Mouse (Mus musculus) mouse embryonic stem cell (cell line): Measurements from ENCODE around the gene BC048562.

Experiments used
- in situ Hi-C, 2 experiments: fragments of 300-500 bp; cut with MboI; formaldehyde crosslinking; loops; 1 replicate in 1 of 2; 3 replicates in 1 of 2; pipeline ENCODE4 v1.14.3; 2019 to 2020; ENCODE audit warnings: low sequenced_read_pairs in 2 of 2, low pct_unique_long_range_greater_than_20kb in 1 of 2, mixed read lengths in 1 of 2; ENCODE audit not compliant: unreplicated experiment in 1 of 2

Gene BC048562

DNA sequence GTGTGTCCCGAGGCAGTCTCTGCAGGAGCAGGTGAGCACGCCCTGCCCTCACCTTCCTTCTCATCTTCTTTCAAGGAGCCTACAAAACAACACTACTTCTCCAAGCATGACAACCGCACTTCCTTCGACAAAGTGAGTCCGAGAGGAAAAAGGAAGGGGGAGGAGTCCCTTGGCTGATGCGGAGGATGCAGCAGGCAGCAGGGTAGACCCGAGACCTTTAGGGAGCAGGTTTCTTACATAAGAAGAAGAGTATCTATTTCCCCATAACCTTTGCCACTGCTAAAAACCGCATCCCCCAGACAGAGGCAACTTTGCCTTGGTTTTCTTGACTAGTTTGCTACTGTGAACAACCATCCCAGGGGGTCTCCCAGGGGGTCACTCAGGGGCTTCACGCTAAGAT is 8.8 kb downstream of the BC048562 start:
- in situ Hi-C loops: no loop called here

DNA sequence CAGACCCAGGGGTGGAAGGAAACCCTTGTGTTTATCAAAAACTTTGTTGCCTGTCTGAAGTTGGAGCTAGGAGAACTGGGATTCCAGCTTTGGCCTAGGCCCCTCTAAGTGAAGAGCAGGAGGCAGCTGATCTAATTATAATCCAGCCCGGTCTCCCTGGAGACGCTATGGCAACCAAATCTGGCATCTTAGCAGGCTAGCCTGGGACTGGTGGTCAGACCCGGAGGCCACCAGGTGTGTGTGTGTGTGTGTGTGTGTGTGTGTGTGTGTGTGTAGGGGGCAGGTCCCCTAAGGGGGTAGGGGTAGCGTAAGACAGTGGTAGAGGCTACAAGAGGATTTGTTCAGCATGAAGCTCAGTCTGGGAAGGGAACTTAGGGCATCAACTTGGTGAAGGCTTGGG is 13.6 kb downstream of the BC048562 start:
- in situ Hi-C loops: no loop called here

DNA sequence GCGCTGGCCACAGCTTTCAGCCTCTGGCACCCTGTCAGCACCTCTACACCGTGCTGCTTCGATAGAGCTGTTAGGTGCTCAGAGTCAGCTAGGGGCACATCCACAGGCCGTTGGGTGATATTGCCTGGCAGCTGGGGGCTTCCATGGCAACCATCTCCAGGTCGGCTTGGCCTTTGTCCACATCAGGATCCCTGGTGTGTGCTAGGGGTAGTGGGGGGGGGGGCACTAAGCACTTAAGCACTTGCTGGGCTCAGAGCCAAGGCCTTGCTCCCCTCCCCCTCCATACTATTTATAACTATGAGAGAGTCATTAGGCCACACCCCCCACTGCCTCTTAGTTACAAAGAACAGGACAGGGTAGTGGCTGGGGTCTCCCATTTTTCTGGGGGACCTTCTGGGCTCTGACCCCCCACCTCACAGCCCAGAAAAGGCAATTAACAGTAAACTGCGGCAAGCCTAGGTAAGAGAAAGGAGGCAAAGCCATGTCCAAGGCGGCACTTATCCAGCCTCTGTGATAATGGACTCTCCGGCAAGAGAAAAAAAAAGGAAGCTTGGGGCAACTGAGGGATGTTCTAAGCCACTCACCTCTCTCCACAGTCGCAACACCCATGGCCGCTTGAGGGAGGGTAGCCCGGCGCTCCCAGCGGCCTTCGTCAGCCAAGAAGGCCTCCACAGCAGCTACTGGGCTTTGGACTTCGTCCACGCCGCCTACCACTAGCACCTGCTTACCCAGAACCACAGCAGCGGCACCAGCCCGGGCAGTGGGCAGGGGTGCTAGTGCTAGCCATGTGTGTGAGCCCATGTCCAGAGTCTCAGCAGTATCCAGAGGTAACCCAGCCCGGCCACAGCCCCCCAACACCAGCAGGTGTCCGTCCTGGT is 14.2 kb downstream of the BC048562 start:
- in situ Hi-C loops: no loop called here

DNA sequence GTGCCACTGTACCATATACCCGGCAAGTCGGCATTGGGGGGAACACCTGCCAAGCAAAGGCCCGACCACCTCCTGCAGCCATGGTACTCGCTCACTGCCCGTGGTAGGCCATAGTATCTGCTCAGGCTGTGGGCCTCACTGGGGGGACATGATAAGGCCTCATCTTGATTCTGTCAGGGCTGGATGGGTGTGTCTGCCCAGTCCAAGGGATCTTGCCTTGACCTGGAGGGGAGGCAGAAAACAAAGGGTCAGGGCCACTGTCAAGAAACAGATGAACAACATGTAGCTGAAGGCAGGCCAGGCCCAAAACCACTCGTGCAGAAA is 14.8 kb downstream of the BC048562 start:
- in situ Hi-C loops: no loop called here

DNA sequence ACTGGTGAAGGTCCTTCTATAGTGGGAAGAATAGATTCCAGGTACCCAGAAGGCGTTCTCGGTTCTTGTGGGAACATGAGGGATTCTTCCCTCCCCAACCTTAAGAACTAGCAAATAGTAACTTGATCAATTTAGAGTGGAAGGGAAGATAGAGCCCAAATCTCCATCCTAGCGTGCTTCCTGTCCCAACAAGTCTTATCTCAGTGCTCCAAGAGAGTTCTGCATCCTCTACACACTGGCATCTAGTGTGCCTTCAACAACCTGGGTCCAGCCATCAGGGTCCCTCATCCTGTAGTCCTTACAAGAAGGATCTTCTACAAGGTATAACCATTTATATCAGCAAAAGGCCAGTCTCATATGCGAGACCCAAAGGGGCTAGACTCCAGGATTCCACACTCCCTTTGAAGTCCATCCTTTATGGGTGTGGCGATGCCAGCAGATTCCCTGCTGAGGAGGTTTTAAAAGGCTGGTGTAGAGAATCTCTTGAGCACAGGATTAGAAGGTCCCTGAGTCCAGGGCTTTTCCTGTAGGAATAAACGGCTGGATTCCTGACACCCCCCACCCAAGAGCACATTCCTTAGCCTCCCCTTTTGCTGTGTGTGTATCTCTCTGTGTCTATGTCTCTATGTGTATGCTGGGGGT is 15.4 kb downstream of the BC048562 start:
- in situ Hi-C loops: no loop called here

DNA sequence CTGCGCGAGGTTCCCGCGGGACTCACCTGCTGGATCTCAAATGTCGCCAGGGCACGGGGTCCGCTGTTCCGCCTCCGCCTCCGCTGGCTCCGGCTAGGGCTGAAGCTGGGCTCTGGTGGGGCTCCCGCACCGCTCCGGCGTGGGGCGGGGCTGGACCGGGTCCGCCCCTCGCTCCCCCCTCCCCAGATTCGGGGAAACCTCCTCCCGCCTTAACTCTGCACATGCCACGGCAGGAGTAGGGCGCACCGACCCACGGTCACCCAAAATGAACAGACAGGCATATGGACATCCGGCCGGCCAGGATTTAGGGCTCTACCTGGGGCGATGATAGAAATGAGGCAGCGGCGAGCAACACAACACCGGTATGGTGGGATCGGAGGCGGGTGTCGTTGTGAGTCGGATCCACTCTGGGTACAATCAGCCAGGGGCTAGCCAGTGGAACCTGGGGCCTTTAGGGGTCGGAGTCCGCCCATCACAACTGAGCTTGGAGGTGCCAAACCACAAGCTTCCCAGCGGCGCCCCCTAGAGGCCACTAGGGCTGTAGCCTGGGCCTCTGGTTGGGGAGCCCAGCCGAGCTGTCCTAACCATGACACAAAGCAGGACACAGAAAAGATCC is 16.1 kb downstream of the BC048562 start:
- in situ Hi-C loops: no loop called here

DNA sequence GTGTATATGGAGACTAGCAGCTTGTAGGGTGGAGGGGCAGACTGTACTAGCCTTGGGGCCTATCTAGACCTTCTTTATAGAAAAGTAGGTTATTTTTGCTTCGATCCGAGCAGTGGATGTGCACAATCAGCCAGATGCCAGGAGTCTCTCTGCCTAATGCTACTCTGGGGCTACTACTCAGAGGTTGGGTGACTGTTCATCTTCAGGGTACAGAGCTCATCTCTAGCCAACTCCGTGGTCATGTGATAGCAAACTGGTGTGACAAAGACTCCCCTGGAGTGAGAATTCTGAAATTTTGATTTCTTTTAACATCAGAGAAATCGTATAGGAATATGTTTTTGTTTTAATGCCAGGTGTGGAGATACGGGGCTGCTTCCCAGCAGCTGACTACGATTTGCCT is 16.6 kb downstream of the BC048562 start:
- in situ Hi-C loops: no loop called here

DNA sequence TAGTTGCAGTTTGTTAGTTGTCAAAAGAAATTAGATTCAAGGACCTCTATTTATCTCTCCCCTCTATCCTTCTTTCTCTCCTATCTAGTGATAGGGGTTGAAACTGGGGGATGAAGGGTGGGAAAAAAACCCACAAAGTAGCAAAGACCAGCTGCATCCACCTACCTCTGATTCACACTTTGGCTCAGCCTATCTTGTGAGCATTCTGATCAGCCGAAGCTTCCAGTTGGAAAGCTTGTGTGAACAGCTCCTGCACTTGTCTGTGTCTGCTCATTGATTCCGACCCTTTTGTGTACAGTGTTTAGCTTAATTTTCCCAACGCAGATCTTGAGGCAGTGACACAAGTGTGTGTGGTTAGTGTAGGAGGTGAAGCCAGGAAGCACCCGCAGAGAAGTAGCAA is 17.2 kb downstream of the BC048562 start:
- in situ Hi-C loops: no loop called here

DNA sequence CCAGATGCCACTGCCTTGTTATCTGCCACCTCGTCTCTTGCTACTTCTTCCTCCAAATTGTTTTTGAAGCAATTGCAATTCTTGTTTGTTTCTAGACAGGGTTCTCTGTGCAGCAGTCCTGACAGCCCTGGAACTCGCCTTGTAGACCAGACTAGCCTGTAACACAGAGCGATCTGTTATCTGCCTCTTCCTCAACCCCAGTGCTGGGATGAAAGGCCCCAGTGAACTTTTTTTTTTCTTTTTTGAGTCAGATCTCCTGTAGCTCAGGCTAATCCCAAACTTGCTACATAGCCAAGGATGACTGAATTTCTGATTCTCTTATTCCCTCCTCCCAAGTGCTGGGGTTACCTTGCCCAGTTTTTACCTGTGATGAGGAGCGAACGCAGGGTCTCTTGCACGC is 18.1 kb downstream of the BC048562 start:
- in situ Hi-C loops: no loop called here

DNA sequence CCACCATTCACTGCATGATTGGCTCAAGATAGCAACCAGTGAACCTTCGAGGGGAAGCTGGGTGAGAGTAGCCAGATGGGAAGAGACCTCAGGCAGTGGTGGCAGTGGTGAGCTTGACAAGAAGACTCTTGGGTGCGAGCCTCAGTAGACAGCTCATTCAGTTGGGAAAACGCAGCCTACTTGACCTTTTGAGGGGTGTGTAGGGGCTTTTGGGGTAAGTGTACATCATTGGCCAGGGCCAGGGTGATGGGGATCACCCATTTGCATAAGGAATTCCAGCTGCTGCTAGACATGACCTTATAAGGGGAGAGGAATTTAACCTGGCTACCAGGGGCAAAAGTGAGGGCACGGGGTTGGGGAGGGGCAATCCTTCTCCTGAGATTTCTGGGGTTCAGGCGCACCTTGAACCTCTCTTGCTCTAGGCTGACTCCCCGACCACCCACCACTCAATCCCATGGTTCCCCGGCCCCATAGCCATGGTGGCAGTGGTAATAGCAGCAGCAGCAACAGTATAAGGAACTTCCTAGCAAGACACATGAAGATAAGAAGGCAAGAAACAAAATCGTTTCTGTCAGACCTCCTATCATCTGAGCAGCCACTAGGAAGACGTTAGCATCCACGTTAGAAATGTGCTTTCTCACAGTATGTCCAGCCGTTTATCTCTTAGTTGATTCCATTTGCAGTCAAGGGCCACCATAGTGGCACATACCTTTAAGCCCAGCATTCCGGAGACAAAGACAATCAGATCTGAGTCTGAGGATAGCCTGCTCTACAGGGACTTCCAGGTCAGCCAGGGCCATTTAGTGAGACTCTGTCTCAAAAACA is 19.7 kb downstream of the BC048562 start:
- in situ Hi-C loops: no loop called here

DNA sequence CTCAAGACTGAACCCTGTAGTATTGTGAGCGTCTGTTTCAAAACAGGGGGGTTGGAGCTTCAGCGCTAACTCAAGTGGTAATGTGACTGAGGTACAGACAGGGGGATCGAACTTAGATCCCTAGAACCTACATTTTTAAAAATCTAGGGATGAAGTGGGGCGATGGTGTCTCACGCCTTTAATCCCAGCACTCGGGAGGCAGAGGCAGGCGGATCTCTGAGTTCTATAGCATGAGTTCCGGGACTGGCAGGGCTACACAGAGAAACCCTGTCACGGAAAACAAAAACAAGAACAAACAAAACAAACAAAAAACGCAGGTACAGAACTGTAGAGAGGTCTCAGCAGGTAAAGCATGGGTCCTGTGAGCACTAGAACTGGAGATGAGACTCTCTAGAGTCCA is 20.7 kb downstream of the BC048562 start:
- in situ Hi-C loops: no loop called here

DNA sequence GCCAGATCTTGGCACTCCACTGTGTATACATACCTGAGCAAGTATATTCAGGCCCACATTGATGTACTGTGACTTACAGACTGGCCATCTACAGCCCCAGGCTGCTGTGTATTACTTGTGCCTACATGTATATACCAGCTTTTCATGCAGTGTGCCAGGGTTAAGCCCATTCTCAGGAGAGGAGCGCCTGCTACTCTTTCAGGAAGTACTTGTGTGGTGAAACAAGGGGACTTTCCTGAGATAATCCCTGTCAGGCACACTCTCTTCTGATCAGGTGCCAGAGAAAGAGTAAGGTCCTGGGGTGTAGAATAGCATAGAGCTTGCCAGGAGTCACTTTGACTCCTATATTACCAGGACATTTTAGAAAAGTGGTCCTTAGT is 23.6 kb downstream of the BC048562 start:
- in situ Hi-C loops: no loop called here

DNA sequence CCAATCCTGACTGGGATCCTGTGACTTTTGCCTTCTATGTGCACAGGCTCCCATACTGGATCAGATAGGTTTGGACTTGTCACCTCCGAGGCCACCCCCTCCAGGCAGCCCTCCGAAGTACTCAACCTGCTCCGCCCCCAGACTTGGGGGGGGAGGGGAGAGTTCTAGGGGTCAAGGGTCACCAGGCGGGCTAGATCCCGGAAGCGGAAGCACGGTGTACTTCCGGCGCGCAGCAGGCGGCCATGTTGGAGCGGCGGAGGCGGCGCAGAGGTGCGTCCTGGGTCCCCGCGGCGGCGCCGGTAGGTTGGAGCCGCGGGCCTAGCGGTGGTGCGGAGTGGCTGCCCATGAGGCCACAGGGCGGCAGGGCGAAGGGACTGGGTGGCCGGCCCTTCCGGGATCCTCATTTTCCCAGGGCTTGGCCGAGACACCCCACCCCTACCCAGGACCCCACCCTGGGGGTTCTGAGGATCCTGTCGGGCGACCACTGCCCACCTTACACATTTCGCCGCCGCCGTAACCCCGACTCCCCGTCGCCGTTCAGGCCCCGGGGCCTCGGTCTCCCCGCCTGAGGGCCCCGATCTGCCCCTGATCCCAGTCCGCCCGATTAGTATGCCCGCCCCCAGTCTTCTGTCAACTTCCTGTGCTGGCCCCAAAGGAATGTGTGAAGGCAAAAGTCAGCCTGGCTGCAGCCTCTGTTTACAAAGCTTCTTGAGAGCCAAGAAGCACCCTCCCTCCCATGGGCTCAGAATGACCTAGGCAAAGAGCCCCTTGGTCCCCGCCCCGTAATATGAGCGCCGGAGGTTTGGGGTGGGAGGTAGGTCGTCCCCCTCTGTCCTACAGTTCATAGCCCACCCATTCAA is 24.3 kb downstream of the BC048562 start, which contains the start of gene Ccdc71:
Gene Ccdc71 (plus strand): TSS at position 209 of the 860 bp plus-strand sequence.
- in situ Hi-C loops: no loop called here

DNA sequence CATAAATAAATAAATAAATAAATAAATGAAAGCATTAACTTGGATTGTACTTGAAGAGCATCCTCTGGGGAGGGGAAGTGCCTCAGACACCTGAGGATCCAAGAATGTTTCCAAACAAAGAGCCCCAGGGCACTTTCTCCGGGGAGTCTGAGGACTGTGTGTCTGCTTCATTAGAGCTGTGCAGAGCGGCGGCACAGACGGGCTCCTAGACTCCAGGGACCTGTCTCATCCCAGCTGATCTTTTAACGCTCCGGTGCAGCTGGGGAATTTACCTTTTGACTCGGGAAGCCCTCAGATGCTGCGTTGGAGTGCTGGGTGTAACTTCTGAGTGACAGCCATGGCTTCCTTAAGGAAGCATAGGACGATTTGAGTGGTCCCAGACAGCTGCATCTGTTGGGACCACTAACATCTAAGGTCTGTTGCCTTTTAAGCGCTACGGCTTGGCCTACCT is 24.9 kb downstream of the BC048562 start, which contains the start of gene Klhdc8b:
Gene Klhdc8b (minus strand): TSS at position 401 of the 451 bp plus-strand sequence.
- in situ Hi-C loops: no loop called here

DNA sequence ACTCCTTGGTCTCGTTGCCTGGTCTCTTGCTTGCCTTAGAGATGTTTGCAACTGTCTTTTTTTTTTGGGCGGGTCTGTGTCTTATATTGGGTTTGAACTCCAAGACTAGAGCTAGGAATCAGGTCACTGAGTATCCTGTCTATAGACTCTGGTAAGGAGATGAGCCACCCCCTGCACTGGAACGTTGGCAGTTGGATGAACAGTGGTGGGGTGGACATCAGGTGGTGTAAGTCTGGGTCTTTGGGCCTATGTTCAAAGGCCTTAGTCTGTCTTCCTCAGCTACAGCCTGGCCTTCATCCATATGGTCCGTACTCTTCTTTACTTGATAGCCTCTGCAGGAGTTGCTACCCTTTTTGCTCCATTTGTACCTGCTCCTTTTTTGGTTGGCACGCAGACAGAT is 25.4 kb downstream of the BC048562 start:
- in situ Hi-C loops: no loop called here

DNA sequence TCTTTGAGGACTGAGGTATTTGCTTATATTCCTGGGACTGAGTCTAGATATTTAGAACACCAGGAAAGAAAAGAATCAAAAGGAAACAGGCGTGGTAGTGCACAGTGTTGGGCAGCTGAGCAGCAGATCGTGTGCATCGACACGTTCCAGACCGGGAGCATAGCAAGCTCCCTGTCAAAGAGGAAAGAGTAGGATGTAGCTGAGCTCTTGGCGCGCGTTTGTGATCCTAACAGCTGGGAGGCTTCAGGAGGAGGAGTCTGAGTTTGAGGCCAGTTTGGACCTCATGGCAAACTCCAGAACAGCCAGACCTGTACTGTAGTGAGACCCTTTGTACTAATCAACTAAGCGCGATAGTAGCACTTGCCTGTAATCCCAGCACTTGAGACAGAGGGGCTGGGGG is 25.9 kb downstream of the BC048562 start:
- in situ Hi-C loops: no loop called here

DNA sequence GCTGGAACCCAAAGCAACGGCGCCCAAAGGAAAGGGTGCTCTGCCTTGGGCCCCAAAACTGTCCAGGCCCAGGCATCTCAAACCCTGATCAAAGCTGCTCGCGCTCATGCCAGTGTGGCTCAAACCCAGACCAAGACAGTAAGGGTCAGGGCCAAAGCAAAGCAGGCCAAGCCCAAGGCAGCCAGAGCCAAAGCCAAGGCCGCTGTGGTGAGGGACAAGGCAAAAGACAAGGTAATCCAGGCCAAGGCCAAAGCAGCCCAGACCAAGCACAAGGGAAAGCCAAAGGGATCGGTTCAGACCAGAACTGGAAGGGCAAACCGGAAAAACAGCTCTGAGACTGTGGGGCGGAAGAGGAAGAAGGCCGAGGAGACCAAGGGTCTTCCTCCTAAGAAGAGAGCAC is 27.4 kb downstream of the BC048562 start:
- in situ Hi-C loops: no loop called here

DNA sequence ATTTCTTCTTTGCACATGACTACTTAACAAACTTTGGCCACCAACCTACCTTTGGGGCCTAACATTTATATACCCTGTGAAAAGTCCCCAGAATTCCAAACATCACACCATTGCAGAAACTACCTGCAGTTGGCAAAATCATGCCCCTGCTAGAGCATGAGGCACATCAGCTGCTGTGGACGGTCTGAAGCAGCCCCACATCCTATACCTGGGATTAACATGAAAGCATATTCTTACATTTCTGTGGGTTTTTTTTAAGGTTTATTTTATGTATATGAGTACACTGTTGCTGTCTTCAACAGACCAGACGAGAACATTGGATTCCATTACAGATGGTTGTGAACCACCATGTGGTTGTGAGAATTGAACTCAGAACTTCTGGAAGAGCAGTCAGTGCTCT is 29.9 kb downstream of the BC048562 start:
- in situ Hi-C loops: no loop called here
